Mouse (Mus musculus): ENCODE measurements at regions not wholly inside any gene's neighbourhood (a gene's known extent, or its start where the extent isn't known, plus 50 kb on each side); places are given as distances from the start of the nearest gene placed in this dataset.

GRCm38 (mm10) chr1:18849038-18849437 lies 253.8 kb upstream of the Tfap2d start:
- Histone ChIP-seq H3K4me2 (replicated peaks) (no peak overlapping the region), H3K4me3 (no peak overlapping the region), H3K4me1 (no peaks in the 10 kb centered on the region), H3K27ac (no peak overlapping the region), H3K27me3 (no peaks in the 10 kb centered on the region), H3K36me3 (no peaks in the 10 kb centered on the region), H3K9me3 (no peaks in the 10 kb centered on the region), H3K9ac (no peak overlapping the region)
- no peak for ATAC-seq (ENCODE audit: insufficient number of reproducible peaks, insufficient read depth, low FRiP score, low TSS enrichment)
- 56% methylated on average over 2 of the region's 2 CpGs for WGBS

GRCm38 (mm10) chr1:18857457-18857856 lies 245.4 kb upstream of the Tfap2d start:
- Histone ChIP-seq H3K9me3 (no peaks in the 10 kb centered on the region), H3K27me3 (no peaks in the 10 kb centered on the region), H3K4me2 (replicated peaks) (no peak overlapping the region), H3K27ac (no peak overlapping the region), H3K9ac (no peak overlapping the region), H3K4me3 (no peak overlapping the region), H3K36me3 (no peaks in the 10 kb centered on the region), H3K4me1 (no peaks in the 10 kb centered on the region)
- 74% methylated on average over 3 of the region's 3 CpGs for WGBS
- no peak for ATAC-seq (ENCODE audit: insufficient number of reproducible peaks, insufficient read depth, low FRiP score, low TSS enrichment)

- no peak overlapping the region for H3K9ac ChIP-seq
- H3K4me3 ChIP-seq: no peak overlapping the region
- 80% methylated on average over 1 of the region's 1 CpGs for WGBS
- no peaks in the 10 kb centered on the region for H3K4me1 ChIP-seq
- H3K27me3 ChIP-seq: no peaks in the 10 kb centered on the region
- H3K27ac ChIP-seq: no peak overlapping the region
- no peak for ATAC-seq (ENCODE audit: insufficient number of reproducible peaks, insufficient read depth, low FRiP score, low TSS enrichment)
- no peak overlapping the region for H3K4me2 ChIP-seq (replicated peaks)
- H3K36me3 ChIP-seq: no peaks in the 10 kb centered on the region
- no peaks in the 10 kb centered on the region for H3K9me3 ChIP-seq
Observed at GRCm38 (mm10) chr1:18903266-18903665, 199.6 kb upstream of the Tfap2d start.

- Histone ChIP-seq H3K27ac (no peak overlapping the region), H3K4me2 (replicated peaks) (no peak overlapping the region), H3K36me3 (no peaks in the 10 kb centered on the region), H3K4me1 (no peaks in the 10 kb centered on the region), H3K27me3 (no peaks in the 10 kb centered on the region), H3K4me3 (no peak overlapping the region), H3K9me3 (no peaks in the 10 kb centered on the region), H3K9ac (no peak overlapping the region)
- 55% methylated on average over 4 of the region's 4 CpGs for WGBS
- ATAC-seq (ENCODE audit: insufficient number of reproducible peaks, insufficient read depth, low FRiP score, low TSS enrichment): no peak
Observed at GRCm38 (mm10) chr1:18903696-18904095, 199.1 kb upstream of the Tfap2d start.

GRCm38 (mm10) chr1:18911578-18911977 lies 191.2 kb upstream of the Tfap2d start:
- Histone ChIP-seq H3K9ac (no peak overlapping the region), H3K36me3 (no peaks in the 10 kb centered on the region), H3K4me2 (replicated peaks) (no peak overlapping the region), H3K27me3 (no peaks in the 10 kb centered on the region), H3K4me3 (no peak overlapping the region), H3K4me1 (no peaks in the 10 kb centered on the region), H3K27ac (no peak overlapping the region), H3K9me3 (no peaks in the 10 kb centered on the region)
- ATAC-seq (ENCODE audit: insufficient number of reproducible peaks, insufficient read depth, low FRiP score, low TSS enrichment): no peak
- WGBS: 42% methylated on average over 4 of the region's 4 CpGs

- Histone ChIP-seq H3K9me3 (no peaks in the 10 kb centered on the region), H3K4me3 (no peak overlapping the region), H3K27me3 (no peaks in the 10 kb centered on the region), H3K9ac (no peak overlapping the region), H3K36me3 (no peaks in the 10 kb centered on the region), H3K27ac (no peak overlapping the region), H3K4me1 (no peaks in the 10 kb centered on the region), H3K4me2 (replicated peaks) (no peak overlapping the region)
- no peak for ATAC-seq (ENCODE audit: insufficient number of reproducible peaks, insufficient read depth, low FRiP score, low TSS enrichment)
- 79% methylated on average over 1 of the region's 1 CpGs for WGBS
Observed at GRCm38 (mm10) chr1:18956276-18956675, 146.5 kb upstream of the Tfap2d start.

GRCm38 (mm10) chr1:18956975-18957374 lies 145.8 kb upstream of the Tfap2d start:
- Histone ChIP-seq H3K4me2 (replicated peaks) (no peak overlapping the region), H3K27me3 (no peaks in the 10 kb centered on the region), H3K27ac (no peak overlapping the region), H3K9ac (no peak overlapping the region), H3K9me3 (no peaks in the 10 kb centered on the region), H3K4me1 (no peaks in the 10 kb centered on the region), H3K36me3 (no peaks in the 10 kb centered on the region), H3K4me3 (no peak overlapping the region)
- 25% methylated on average over 6 of the region's 6 CpGs for WGBS
- ATAC-seq (ENCODE audit: insufficient number of reproducible peaks, insufficient read depth, low FRiP score, low TSS enrichment): peak; percentile 64; the same call in 1 of the 2 replicates

- Histone ChIP-seq H3K9me3 (no peaks in the 10 kb centered on the region), H3K4me1 (no peaks in the 10 kb centered on the region), H3K27me3 (no peaks in the 10 kb centered on the region), H3K27ac (no peak overlapping the region), H3K36me3 (no peaks in the 10 kb centered on the region), H3K4me2 (replicated peaks) (no peak overlapping the region), H3K9ac (no peak overlapping the region), H3K4me3 (no peak overlapping the region)
- no peak for ATAC-seq (ENCODE audit: insufficient number of reproducible peaks, insufficient read depth, low FRiP score, low TSS enrichment)
- WGBS: 39% methylated on average over 9 of the region's 9 CpGs
Observed at GRCm38 (mm10) chr1:18961464-18961863, 141.4 kb upstream of the Tfap2d start.

GRCm38 (mm10) chr1:18961889-18962288 lies 140.9 kb upstream of the Tfap2d start:
- Histone ChIP-seq H3K27me3 (no peaks in the 10 kb centered on the region), H3K36me3 (no peaks in the 10 kb centered on the region), H3K4me1 (no peaks in the 10 kb centered on the region), H3K9me3 (no peaks in the 10 kb centered on the region), H3K4me2 (replicated peaks) (no peak overlapping the region), H3K9ac (no peak overlapping the region), H3K27ac (no peak overlapping the region), H3K4me3 (no peak overlapping the region)
- WGBS: 60% methylated on average over 3 of the region's 3 CpGs
- no peak for ATAC-seq (ENCODE audit: insufficient number of reproducible peaks, insufficient read depth, low FRiP score, low TSS enrichment)

- Histone ChIP-seq H3K4me3 (no peak overlapping the region), H3K9me3 (no peaks in the 10 kb centered on the region), H3K36me3 (no peaks in the 10 kb centered on the region), H3K27me3 (no peaks in the 10 kb centered on the region), H3K9ac (no peak overlapping the region), H3K4me1 (no peaks in the 10 kb centered on the region), H3K4me2 (replicated peaks) (no peak overlapping the region), H3K27ac (no peak overlapping the region)
- ATAC-seq (ENCODE audit: insufficient number of reproducible peaks, insufficient read depth, low FRiP score, low TSS enrichment): no peak
- WGBS: 71% methylated on average over 2 of the region's 2 CpGs
Observed at GRCm38 (mm10) chr1:18968935-18969334, 133.9 kb upstream of the Tfap2d start.

GRCm38 (mm10) chr1:18970173-18970572 lies 132.6 kb upstream of the Tfap2d start:
- Histone ChIP-seq H3K9ac (no peak overlapping the region), H3K4me3 (no peak overlapping the region), H3K36me3 (no peaks in the 10 kb centered on the region), H3K27ac (no peak overlapping the region), H3K9me3 (no peaks in the 10 kb centered on the region), H3K4me2 (replicated peaks) (no peak overlapping the region), H3K27me3 (no peaks in the 10 kb centered on the region), H3K4me1 (no peaks in the 10 kb centered on the region)
- no peak for ATAC-seq (ENCODE audit: insufficient number of reproducible peaks, insufficient read depth, low FRiP score, low TSS enrichment)

GRCm38 (mm10) chr1:18973826-18974620 lies 128.8 kb upstream of the Tfap2d start:
- H3K36me3 ChIP-seq: no peaks in the 10 kb centered on the region
- H3K9ac ChIP-seq: no peak overlapping the region
- no peaks in the 10 kb centered on the region for H3K4me1 ChIP-seq
- no peaks in the 10 kb centered on the region for H3K27me3 ChIP-seq
- H3K4me2 ChIP-seq (replicated peaks): no peak overlapping the region
- H3K9me3 ChIP-seq: no peaks in the 10 kb centered on the region
- WGBS: 70% methylated on average over 6 of the region's 6 CpGs
- ATAC-seq (ENCODE audit: insufficient number of reproducible peaks, insufficient read depth, low FRiP score, low TSS enrichment): no peak
- H3K4me3 ChIP-seq: no peak overlapping the region
- no peak overlapping the region for H3K27ac ChIP-seq
